Mouse (Mus musculus) left cerebral cortex, postnatal 10 days (tissue): ENCODE measurements around the gene Taf6. TPM values are rescaled to one million over a fixed set of nuclear protein-coding genes. Genes with fewer than 3 reads are reported as not detected.
A peak's percentile ranks its signal among the peaks of the same experiment; 100 is the strongest.

Experiments
- DNase-seq, 2 experiments: peaks; one replicate each; pipeline ENCODE4 v3.0.0; 2021 to 2022; ENCODE audit warnings: low spot score in 2 of 2, mixed read lengths in 1 of 2; ENCODE audit errors: extremely low spot score in 1 of 2
- intact Hi-C: fragments of 180-260 bp; cut with DNase I; formaldehyde crosslinking; loops from one replicate; pipeline ENCODE4 v1.15.1; 2025
- total RNA-seq, 2 experiments: library from RNA; stranded (reverse); gene quantifications; 2 replicates each; pipeline ENCODE4 v1.2.3; 2021

Gene Taf6
- total RNA-seq, 2 experiments from 2014 or later: 28.8 to 31.3 TPM

GRCm38 (mm10) chr5:138187661-138188306 lies 533 bp upstream of the Taf6 start:
- peak; percentile 69 to 85 for DNase-seq

GRCm38 (mm10) chr5:138173217-138173616 lies 14.0 kb downstream of the Taf6 start:
- DNase-seq: no peak
- intact Hi-C loops: no loop called here

More at GRCm38 (mm10) chr5:138187661-138188306, 533 bp upstream of the Taf6 start:
- intact Hi-C loops: no loop called here

- intact Hi-C loops: no loop called here
- DNase-seq: peak; percentile 98
These were observed 15.4 kb downstream of the Taf6 start, which contains the start of the genes Ap4m1 and Mcm7 for GRCm38 (mm10) chr5:138171695-138172491. TSS of gene Ap4m1 (plus strand) at chr5:138172002. TSS of gene Mcm7 (minus strand) at chr5:138172422.

- peak; percentile 94 to 98 for DNase-seq
- intact Hi-C loops: no loop called here
These were observed 16.2 kb downstream of the Taf6 start for GRCm38 (mm10) chr5:138170936-138171561.

- intact Hi-C loops: no loop called here
- DNase-seq: no peak
These were observed 21.7 kb downstream of the Taf6 start for GRCm38 (mm10) chr5:138165594-138165993.

- intact Hi-C loops: no loop called here
These were observed 23.6 kb downstream of the Taf6 start for GRCm38 (mm10) chr5:138163610-138164009.

GRCm38 (mm10) chr5:138163046-138163445 lies 24.2 kb downstream of the Taf6 start:
- intact Hi-C loops: no loop called here
- no peak for DNase-seq

More at GRCm38 (mm10) chr5:138163610-138164009, 23.6 kb downstream of the Taf6 start:
- no peak for DNase-seq

- peak; percentile 91 to 97 for DNase-seq
- intact Hi-C loops: no loop called here
These were observed 26.2 kb downstream of the Taf6 start, which contains the start of gene Cops6 for GRCm38 (mm10) chr5:138160842-138161665. TSS of gene Cops6 (plus strand) at chr5:138161071.

- intact Hi-C loops: no loop called here
These were observed 27.0 kb downstream of the Taf6 start for GRCm38 (mm10) chr5:138160224-138160762.

GRCm38 (mm10) chr5:138155443-138155976 lies 31.7 kb downstream of the Taf6 start, which contains the start of gene Zfp113:
TSS of gene Zfp113 (minus strand) at chr5:138155744.
- DNase-seq: peak; percentile 88 to 91
- intact Hi-C loops: loop anchor here (10.0 kb wide), 1 partner anchor 271 kb away; no protein-coding TSS in a partner anchor

More at GRCm38 (mm10) chr5:138160224-138160762, 27.0 kb downstream of the Taf6 start:
- DNase-seq: no peak

GRCm38 (mm10) chr5:138154390-138154789 lies 32.9 kb downstream of the Taf6 start:
- no peak for DNase-seq
- intact Hi-C loops: loop anchor here (10.0 kb wide), 1 partner anchor 270 kb away; no protein-coding TSS in a partner anchor

GRCm38 (mm10) chr5:138138585-138138984 lies 48.7 kb downstream of the Taf6 start:
- DNase-seq: no peak
- intact Hi-C loops: loop anchor here (10.0 kb wide), 1 partner anchor 344 kb away; no protein-coding TSS in a partner anchor

GRCm38 (mm10) chr5:138137935-138138549 lies 49.2 kb downstream of the Taf6 start:
- DNase-seq: no peak
- intact Hi-C loops: loop anchor here (10.0 kb wide), 1 partner anchor 343 kb away; no protein-coding TSS in a partner anchor

- DNase-seq: no peak
- intact Hi-C loops: loop anchor here (10.0 kb wide), 1 partner anchor 342 kb away; no protein-coding TSS in a partner anchor
These were observed 50.0 kb downstream of the Taf6 start for GRCm38 (mm10) chr5:138137257-138137656.

GRCm38 (mm10) chr5:138132425-138133064 lies 54.7 kb downstream of the Taf6 start:
- no peak for DNase-seq
- intact Hi-C loops: loop anchor here (10.0 kb wide), 1 partner anchor 338 kb away; no protein-coding TSS in a partner anchor
